Comparison of ENCODE assay signal across 14 mouse cellular contexts in genomic region chr11:5135914-5136313, GRCm38 (mm10). TPM values are rescaled to one million over a fixed set of nuclear protein-coding genes. Genes with fewer than 3 reads are reported as not detected.
DNase-seq lines count a peak whose midpoint lies in the region; ATAC-seq lines count a peak whose summit lies in the region.
"Had no signal": no experiment of that assay in that cellular context is flagged by ENCODE, and none has a peak within 500 bp of the region (broad histone marks: within the 10 kb centered on the region; RNA-seq: fewer than 3 reads in every experiment).

No protein-coding gene starts in this region.

- WGBS in midbrain, embryonic 10.5 days: 84% methylated on average over 11 of the region's 11 CpGs
- WGBS in midbrain, embryonic 11.5 days: 83% methylated on average over 11 of the region's 11 CpGs

- H3K4me3 ChIP-seq in midbrain, embryonic 10.5 days: no peak overlapping the region
- H3K4me3 ChIP-seq in midbrain, embryonic 11.5 days (ENCODE audit: low read depth, low read length): no peak overlapping the region
- H3K4me3 ChIP-seq: erythroblast, embryonic 14.5 days; heart, embryonic 15.5 days had no signal

- peaks cover 15% of the 10 kb centered on the region for H3K36me3 ChIP-seq in midbrain, embryonic 10.5 days
- no peaks in the 10 kb centered on the region for H3K36me3 ChIP-seq in midbrain, embryonic 11.5 days (ENCODE audit: control insufficient read depth, insufficient read depth, low read length)
- H3K36me3 ChIP-seq: G1E; heart, embryonic 15.5 days had no signal

- no peak overlapping the region for H3K4me2 ChIP-seq in midbrain, embryonic 11.5 days
- H3K4me2 ChIP-seq: heart, embryonic 15.5 days had no signal

- DNase-seq in midbrain, embryonic 10.5 days (ENCODE audit: low spot score): no peak
- DNase-seq in midbrain, embryonic 11.5 days (ENCODE audit: low spot score, missing footprints): no peak
- DNase-seq in kidney, adult 18-20 months: peak; percentile 60
- DNase-seq in lung, adult 18-20 months: peak; percentile 79 to 84
- no peak for DNase-seq in layer of hippocampus, postnatal 36 days
- no peak for DNase-seq in thymus, postnatal 0 days (ENCODE audit: low spot score)
- no peak for DNase-seq in spleen, adult 12 weeks (ENCODE audit: low spot score)
- DNase-seq: adrenal gland, adult 8-10 months; cerebellum, adult 9-11 months; layer of hippocampus, adult 9-11 months; right cerebral cortex, postnatal 4 days had no signal

- no peaks in the 10 kb centered on the region; the same call in 1 of the 2 replicates for H3K27me3 ChIP-seq in midbrain, embryonic 10.5 days (ENCODE audit: low read depth, poor library complexity, severe bottlenecking)
- no peaks in the 10 kb centered on the region for H3K27me3 ChIP-seq in midbrain, embryonic 11.5 days (ENCODE audit: control insufficient read depth, insufficient read depth, low read length)
- H3K27me3 ChIP-seq: heart, embryonic 15.5 days had no signal

- H3K9ac ChIP-seq in midbrain, embryonic 11.5 days (ENCODE audit: low read length): no peak overlapping the region
- H3K9ac ChIP-seq: heart, embryonic 15.5 days had no signal

- 0 out of 2 replicates have a peak overlapping the region, but pooled peaks have one; percentile 28 for H3K27ac ChIP-seq in midbrain, embryonic 10.5 days (replicated peaks)
- no peak overlapping the region for H3K27ac ChIP-seq in midbrain, embryonic 11.5 days (ENCODE audit: low read depth, low read length)
- H3K27ac ChIP-seq: heart, embryonic 15.5 days had no signal

- no peak for ATAC-seq in midbrain, embryonic 11.5 days (ENCODE audit: low FRiP score)

- peaks cover 23% of the 10 kb centered on the region for H3K4me1 ChIP-seq in midbrain, embryonic 10.5 days
- H3K4me1 ChIP-seq in midbrain, embryonic 11.5 days (ENCODE audit: control insufficient read depth, insufficient read depth, low read length): no peaks in the 10 kb centered on the region

- H3K9me3 ChIP-seq in midbrain, embryonic 10.5 days (replicated peaks): no peaks in the 10 kb centered on the region
- no peaks in the 10 kb centered on the region for H3K9me3 ChIP-seq in midbrain, embryonic 11.5 days (ENCODE audit: control insufficient read depth, low read length)
- H3K9me3 ChIP-seq: G1E; heart, embryonic 15.5 days had no signal

RNA-seq across cellular contexts. Expression of gene Emid1, which starts 16.1 kb away (rescaled TPM):
- 21.9 and 28.2 TPM in 2 replicates for polyA plus RNA-seq in midbrain, embryonic 10.5 days (2016; fragmentation: Nextera tagmentation; extraction: Ambion mirVana)
- 12.3 and 13.7 TPM in 2 replicates for polyA plus RNA-seq in midbrain, embryonic 11.5 days (2014; fragmentation: Nextera tagmentation; extraction: Ambion mirVana)
- 1 to 10 TPM; 7.3 to 9.3 TPM for total RNA-seq in layer of hippocampus, postnatal 36 days (2021)
- 46.1 and 51.0 TPM in 2 replicates for polyA plus RNA-seq in thymus, postnatal 0 days (2015; fragmentation: Nextera tagmentation; extraction: Ambion mirVana)
- polyA plus RNA-seq: G1E had no signal

RNA-seq across cellular contexts. Expression of gene Ewsr1, which starts 36.8 kb away (rescaled TPM):
- polyA plus RNA-seq in midbrain, embryonic 10.5 days (2016; fragmentation: Nextera tagmentation; extraction: Ambion mirVana): 903 and 985 TPM in 2 replicates
- 419 and 422 TPM in 2 replicates for polyA plus RNA-seq in midbrain, embryonic 11.5 days (2014; fragmentation: Nextera tagmentation; extraction: Ambion mirVana)
- total RNA-seq in layer of hippocampus, postnatal 36 days (2021): 100 to 1,000 TPM; 319 to 373 TPM
- polyA plus RNA-seq in thymus, postnatal 0 days (2015; fragmentation: Nextera tagmentation; extraction: Ambion mirVana): 501 and 565 TPM in 2 replicates

RNA-seq across cellular contexts. Expression of gene Rhbdd3, which starts 37.2 kb away (rescaled TPM):
- polyA plus RNA-seq in midbrain, embryonic 10.5 days (2016; fragmentation: Nextera tagmentation; extraction: Ambion mirVana): 33.0 and 33.6 TPM in 2 replicates
- polyA plus RNA-seq in midbrain, embryonic 11.5 days (2014; fragmentation: Nextera tagmentation; extraction: Ambion mirVana): 20.4 and 21.3 TPM in 2 replicates
- 10 to 100 TPM; 20.2 to 22.2 TPM for total RNA-seq in layer of hippocampus, postnatal 36 days (2021)
- polyA plus RNA-seq in thymus, postnatal 0 days (2015; fragmentation: Nextera tagmentation; extraction: Ambion mirVana): 17.9 and 19.8 TPM in 2 replicates

Comparison
In these comparisons a context has a peak if more than half of its experiments do, and no peak if none do; other contexts are left out.
1. DNase-seq: peak in kidney, adult 18-20 months (single experiment) and lung, adult 18-20 months (2 of 2); none in midbrain, embryonic 10.5 days (single experiment), midbrain, embryonic 11.5 days (single experiment), layer of hippocampus, postnatal 36 days (0 of 2), thymus, postnatal 0 days (single experiment) and spleen, adult 12 weeks (single experiment).